Mouse (Mus musculus) retina, embryonic 14.5 days (tissue): ENCODE measurements at regions not wholly inside any gene's neighbourhood (a gene's known extent, or its start where the extent isn't known, plus 50 kb on each side); places are given as distances from the start of the nearest gene placed in this dataset.
"Not testable (repeated sequence)": the region's sequence is repeated elsewhere in the genome, so short reads cannot be mapped to it uniquely, and the experiment has no call there.

Experiments used
- DNase-seq: peaks from one replicate; pipeline ENCODE4 v3.0.0-alpha.2; 2015; ENCODE audit warnings: low spot score

GRCm38 (mm10) chr6:67954570-67954969, 419.0 kb upstream of the Tacstd2 start:
- DNase-seq, result peak; percentile 2

GRCm38 (mm10) chr6:67931499-67931898, 395.9 kb upstream of the Tacstd2 start:
- DNase-seq, result not testable (repeated sequence)

- no peak for DNase-seq
Observed at GRCm38 (mm10) chr6:67922537-67922936, 386.9 kb upstream of the Tacstd2 start.

GRCm38 (mm10) chr6:67913903-67914302, 378.3 kb upstream of the Tacstd2 start:
- no peak for DNase-seq

DNA sequence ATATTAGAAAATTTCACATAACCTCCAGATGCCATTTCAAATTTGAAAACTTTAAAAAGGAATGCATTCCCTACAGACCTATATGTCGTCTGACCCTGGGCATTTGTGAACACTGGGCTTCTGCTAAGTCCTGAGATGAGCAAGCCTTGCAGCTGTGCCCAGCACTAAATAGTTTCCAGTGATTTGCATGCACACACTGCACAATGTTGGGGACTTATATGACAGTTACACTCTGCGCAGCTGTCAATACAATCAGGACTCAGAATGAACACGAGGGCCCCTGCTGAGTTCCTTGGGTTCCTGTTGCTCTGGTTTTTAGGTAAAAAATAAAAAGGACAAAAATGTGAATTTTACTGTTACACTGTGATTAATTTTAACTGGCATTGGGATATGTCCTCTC, 377.7 kb upstream of the Tacstd2 start:
- no peak for DNase-seq

- DNase-seq, result no peak
Observed at GRCm38 (mm10) chr6:67896495-67896894, 360.9 kb upstream of the Tacstd2 start.

- no peak for DNase-seq
Observed at GRCm38 (mm10) chr6:67895858-67896257, 360.3 kb upstream of the Tacstd2 start.

DNA sequence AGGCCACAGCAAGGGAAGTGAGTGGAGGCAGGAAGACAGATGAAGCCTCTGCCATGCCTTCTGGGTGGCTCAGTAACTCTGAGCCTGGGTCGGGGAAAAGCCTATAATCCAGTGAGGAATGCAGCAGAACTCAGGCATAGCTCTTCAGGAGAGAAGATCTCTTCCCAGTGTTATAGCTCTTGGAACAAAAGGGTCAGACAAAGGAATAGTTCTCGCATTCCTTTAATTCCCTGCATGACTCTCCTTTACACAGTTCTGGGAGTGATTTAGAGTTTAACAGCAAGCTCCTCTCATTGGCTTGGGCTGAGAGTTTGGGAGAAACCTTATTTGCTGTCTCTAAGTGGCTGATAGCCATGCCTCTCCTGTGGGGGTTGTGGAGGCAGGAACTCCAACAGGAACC, 352.0 kb upstream of the Tacstd2 start:
- DNase-seq, result no peak

DNA sequence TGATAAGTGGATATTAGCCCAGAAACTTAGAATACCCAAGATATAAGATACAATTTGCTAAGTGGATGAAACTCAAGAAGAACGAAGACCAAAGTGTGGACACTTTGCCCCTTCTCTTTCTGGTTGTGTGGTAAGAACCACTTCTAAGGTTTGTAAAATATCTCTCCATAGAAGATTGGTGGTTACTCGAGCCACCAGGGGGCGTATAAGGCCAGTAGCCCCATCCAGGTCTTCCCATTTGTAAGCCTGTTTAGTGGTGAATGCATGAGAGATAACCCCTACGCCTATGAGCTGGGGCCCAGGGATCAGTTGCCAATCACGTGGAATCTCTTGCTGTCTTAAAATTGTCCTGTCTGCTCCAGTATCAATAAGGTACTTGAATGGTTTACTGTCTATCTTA, 349.3 kb upstream of the Tacstd2 start:
- DNase-seq, result no peak

DNA sequence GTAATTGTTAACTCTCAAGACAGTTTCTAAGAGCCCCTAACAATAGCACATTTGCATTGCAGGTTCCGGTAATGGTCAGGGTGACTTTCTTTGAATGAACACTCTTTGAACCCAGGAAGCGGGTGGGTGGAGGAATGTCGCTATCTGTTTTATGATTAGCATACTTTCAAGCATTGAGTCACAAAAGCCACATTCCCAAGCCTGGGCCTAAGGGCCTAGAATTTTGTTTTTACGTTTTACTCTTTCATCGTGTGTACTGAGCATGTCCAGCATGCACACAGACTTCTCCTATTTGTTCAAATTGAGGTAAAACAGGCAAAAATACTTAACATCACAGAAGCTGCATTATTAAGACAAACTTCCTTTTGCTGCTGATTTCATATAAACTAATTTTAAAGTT, 345.9 kb upstream of the Tacstd2 start:
- not testable (repeated sequence) for DNase-seq

DNA sequence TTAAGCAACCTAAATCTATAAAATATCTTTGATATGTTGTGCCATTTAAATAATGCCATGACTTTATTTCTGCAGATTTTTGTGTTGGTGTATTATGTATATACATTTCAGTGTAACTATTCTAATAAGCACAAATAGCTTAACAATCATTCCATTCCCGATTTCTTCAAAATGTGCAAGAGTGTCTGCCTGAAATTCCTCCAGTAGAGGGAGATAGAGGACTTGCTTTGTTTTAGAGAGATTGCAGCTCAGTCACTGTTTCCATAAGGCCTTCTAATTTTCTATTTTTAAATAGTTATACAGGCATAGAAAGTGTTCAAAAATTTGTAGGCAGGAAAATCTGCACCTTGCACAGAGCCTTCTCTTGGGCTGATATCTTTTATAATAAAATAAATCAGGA, 322.3 kb upstream of the Tacstd2 start:
- DNase-seq, result peak; percentile 3

- DNase-seq, result peak; percentile 9
Observed at GRCm38 (mm10) chr6:67839486-67839885, 303.9 kb upstream of the Tacstd2 start.

DNA sequence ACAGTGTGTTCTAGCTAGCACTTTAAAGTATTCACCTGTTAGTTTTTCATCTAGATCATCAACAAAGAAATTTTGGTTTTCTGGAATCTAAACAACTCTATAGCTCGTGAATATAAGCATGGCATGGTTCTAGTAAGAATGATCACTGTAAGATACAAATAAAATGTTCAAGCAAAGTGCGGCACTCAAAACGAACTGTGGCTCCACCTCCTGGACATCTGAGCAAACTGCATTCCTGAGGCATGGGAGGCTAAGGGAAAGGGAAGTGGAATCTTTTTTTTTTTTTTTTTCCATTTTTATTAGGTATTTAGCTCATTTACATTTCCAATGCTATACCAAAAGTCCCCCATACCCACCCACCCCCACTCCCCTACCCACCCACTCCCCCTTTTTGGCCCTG, 276.9 kb upstream of the Tacstd2 start:
- peak; percentile 64 for DNase-seq

- no peak for DNase-seq
Observed at GRCm38 (mm10) chr6:67791393-67791792, 255.8 kb upstream of the Tacstd2 start.

DNA sequence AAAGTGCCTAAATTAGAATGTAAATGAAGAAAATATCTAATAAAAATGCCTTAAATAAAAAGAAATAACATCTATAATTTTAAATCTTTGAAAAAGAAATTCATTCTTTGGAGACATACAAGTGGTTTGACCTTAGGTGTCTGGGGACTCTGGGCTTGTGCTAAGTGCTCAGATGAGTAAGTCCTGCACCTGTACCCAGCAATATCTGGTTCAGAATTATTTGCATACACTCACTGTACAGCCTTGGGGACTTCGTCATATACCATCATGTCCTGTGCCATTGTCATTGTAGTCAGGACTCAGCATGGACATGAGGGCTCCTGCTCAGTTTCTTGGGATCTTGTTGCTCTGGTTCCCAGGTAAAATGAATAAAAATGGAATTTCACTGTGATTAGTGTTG, 255.1 kb upstream of the Tacstd2 start:
- no peak for DNase-seq

DNA sequence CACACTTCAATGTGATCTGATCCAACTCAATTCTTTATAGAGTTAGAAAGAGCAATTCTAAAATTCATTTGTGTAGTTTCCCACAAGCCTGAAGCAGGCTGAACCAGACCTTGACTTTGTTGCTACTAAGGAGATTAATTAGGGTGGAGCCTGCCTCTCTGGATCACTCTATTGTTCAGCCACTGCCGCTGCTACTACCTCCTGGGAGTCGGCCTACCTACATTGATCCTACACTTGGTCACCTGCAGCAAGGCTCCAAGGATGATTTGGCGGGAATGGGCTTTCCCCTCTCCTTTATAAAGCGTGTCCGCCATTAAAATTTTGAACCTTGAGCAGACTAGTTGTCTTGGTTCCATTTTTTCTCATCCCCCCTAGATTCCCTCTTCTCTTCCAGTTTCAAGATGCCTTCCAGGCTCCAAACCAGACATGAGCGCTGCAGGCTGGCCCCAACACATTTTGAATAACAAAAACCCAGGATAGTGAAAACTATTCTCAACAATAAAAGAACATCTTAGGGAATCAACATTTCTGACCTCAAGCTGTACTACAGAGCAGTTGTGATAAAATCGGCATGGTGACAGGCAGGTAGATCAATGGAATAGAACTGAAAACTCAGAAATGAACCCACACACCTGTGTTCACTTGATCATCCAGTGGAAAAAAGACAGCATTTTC, 251.6 kb upstream of the Tacstd2 start:
- DNase-seq, result no peak

- no peak for DNase-seq
Observed at GRCm38 (mm10) chr6:67778883-67779282, 243.3 kb upstream of the Tacstd2 start.

- DNase-seq, result not testable (repeated sequence)
Observed at GRCm38 (mm10) chr6:67754102-67754501, 218.5 kb upstream of the Tacstd2 start.

DNA sequence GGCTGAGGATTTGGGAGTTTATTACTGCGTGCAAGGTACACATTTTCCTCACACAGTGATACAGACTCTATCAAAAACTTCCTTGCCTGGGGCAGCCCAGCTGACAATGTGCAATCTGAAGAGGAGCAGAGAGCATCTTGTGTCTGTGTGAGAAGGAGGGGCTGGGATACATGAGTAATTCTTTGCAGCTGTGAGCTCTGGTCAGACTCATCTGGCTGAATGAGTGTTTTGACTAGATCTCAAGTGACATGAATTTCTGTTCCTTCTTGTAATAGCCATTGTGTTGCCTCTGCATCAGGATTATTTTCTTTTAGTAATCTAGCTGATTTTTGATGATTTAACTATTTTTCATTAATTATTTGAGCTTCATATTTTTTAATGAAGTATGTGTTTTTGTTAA, 190.0 kb upstream of the Tacstd2 start:
- DNase-seq, result peak; percentile 69

GRCm38 (mm10) chr6:67698952-67699351, 163.4 kb upstream of the Tacstd2 start:
- peak; percentile 49 for DNase-seq

DNA sequence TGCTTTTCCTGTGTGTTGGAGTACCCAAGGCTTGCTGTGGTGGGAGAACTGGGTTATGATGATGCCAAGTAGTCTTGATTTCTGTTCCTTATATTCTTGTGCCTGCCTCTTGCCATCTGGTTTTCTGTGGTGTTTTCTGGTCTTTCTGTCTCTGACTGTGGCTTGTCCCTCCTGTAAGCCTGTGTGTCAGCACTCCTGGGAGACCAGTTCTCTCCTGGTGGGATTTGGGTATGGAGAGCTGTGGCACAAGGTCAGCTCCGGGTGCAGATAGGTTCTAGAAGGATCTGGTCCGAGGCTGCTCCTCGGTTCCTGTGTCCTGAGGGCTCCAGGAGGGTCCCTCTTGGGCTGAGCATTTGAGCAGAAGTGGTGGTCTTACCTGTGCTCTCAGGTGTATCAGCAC, 155.4 kb upstream of the Tacstd2 start:
- DNase-seq, result not testable (repeated sequence)

DNA sequence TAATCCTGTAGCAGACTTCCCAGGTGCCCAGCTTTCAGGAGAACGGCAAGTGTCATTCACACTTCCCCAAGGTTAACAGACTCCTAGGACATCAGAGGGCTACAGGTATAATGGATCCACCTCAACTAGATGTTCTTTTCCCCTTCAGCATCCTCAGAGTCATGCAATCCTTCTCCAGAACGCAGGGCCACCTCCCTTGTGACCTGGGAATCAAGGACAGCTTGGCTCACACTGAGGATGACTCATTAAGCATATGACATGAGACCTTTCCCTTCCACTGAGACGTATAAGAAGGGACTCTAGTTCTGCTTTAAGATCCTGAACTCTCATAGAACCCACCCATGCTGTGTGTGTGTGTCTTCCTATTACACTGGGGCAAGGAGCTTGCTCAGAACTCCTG, 147.5 kb upstream of the Tacstd2 start:
- not testable (repeated sequence) for DNase-seq

DNA sequence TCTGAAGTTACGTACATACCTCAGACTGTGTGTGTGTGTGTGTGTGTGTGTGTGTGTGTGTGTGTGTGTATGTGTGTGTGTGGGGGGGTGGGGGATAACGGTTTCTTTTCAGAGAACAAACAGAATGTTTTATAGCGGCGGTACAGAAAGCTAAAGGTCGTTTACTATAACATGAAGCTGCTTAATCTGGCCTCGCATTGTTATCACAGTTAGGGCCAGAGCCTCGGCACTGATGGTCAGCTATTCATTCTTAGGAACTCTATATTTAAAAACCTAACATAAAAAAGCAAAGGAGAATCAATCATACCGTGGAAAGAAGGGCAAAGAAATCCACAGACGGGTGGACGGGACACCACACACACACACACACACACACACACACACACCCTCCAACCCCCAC, 146.0 kb upstream of the Tacstd2 start:
- DNase-seq, result not testable (repeated sequence)

GRCm38 (mm10) chr6:67679106-67679505, 143.5 kb upstream of the Tacstd2 start:
- DNase-seq, result not testable (repeated sequence)
